Mouse (Mus musculus) common myeloid progenitor, adult 5-6 weeks (primary cell): ENCODE results near the gene Itgb3bp. TPM values are rescaled to one million over a fixed set of nuclear protein-coding genes. Genes with fewer than 3 reads are reported as not detected.

Experiments
- ATAC-seq: replicated peaks from 2 replicates; pipeline ENCODE4 v1.8.0; 2016; ENCODE audit warnings: low read depth, mild to moderate bottlenecking, moderate TSS enrichment, inconsistent platforms; ENCODE audit not compliant: poor library complexity, severe bottlenecking
- total RNA-seq: library from RNA; stranded (forward); fragments of 200-1000, 187-1606 nt; gene quantifications from 2 replicates; pipeline ENCODE4 v1.2.3, GENCODE M21; 2017

Itgb3bp gene
- total RNA-seq, 1 experiment from 2014 or later = 24.0 TPM

- ATAC-seq = no peak
Measured at GRCm38 (mm10) chr4:99936278-99936677, 6.7 kb upstream of the Itgb3bp start.

GRCm38 (mm10) chr4:99934859-99935258 lies 5.2 kb upstream of the Itgb3bp start:
- ATAC-seq = no peak

- ATAC-seq = no peak
Measured at GRCm38 (mm10) chr4:99931807-99932206, 2.2 kb upstream of the Itgb3bp start.

- no peak for ATAC-seq
Measured at GRCm38 (mm10) chr4:99931240-99931580, 1.6 kb upstream of the Itgb3bp start.

GRCm38 (mm10) chr4:99930518-99931239 lies 1.1 kb upstream of the Itgb3bp start:
- ATAC-seq = no peak

GRCm38 (mm10) chr4:99929149-99929612 lies 432 bp downstream of the Itgb3bp start, which contains the start of gene Pgm1:
Gene Pgm1, plus strand, starts transcription at chr4:99929414.
- ATAC-seq = peak; percentile 70

GRCm38 (mm10) chr4:99928521-99928920 lies 1.1 kb downstream of the Itgb3bp start:
- 0 out of 2 replicates have a peak, but pooled peaks have one; percentile 12 for ATAC-seq

GRCm38 (mm10) chr4:99926380-99926779 lies 3.2 kb downstream of the Itgb3bp start:
- ATAC-seq = no peak

- ATAC-seq = peak; percentile 71; the same call in 1 of the 2 replicates
Measured at GRCm38 (mm10) chr4:99913894-99914451, 15.6 kb downstream of the Itgb3bp start.

- no peak for ATAC-seq
Measured at GRCm38 (mm10) chr4:99882405-99882804, 47.2 kb downstream of the Itgb3bp start.

GRCm38 (mm10) chr4:99881882-99882281 lies 47.7 kb downstream of the Itgb3bp start:
- ATAC-seq = no peak

GRCm38 (mm10) chr4:99829094-99830073 lies 100.2 kb downstream of the Itgb3bp start, which contains the start of gene Efcab7:
Gene Efcab7, plus strand, starts transcription at chr4:99829198.
- peak; percentile 96 for ATAC-seq

GRCm38 (mm10) chr4:99828739-99829093 lies 100.9 kb downstream of the Itgb3bp start:
- ATAC-seq = no peak; the same call in 1 of the 2 replicates

- ATAC-seq = no peak
Measured at GRCm38 (mm10) chr4:99828337-99828736, 101.3 kb downstream of the Itgb3bp start.

GRCm38 (mm10) chr4:99816697-99817460 lies 112.7 kb downstream of the Itgb3bp start:
- no peak for ATAC-seq

- ATAC-seq = peak; percentile 83
Measured at GRCm38 (mm10) chr4:99792365-99792764, 137.2 kb downstream of the Itgb3bp start.

- no peak for ATAC-seq
Measured at GRCm38 (mm10) chr4:99773041-99773440, 156.6 kb downstream of the Itgb3bp start.

- ATAC-seq = no peak
Measured at GRCm38 (mm10) chr4:99770555-99770954, 159.1 kb downstream of the Itgb3bp start.

GRCm38 (mm10) chr4:99766753-99767152 lies 162.9 kb downstream of the Itgb3bp start:
- ATAC-seq = peak; percentile 54; the same call in 1 of the 2 replicates

- ATAC-seq = no peak
Measured at GRCm38 (mm10) chr4:99766303-99766702, 163.3 kb downstream of the Itgb3bp start.
